Mouse (Mus musculus): ENCODE measurements around the gene Mpv17l. TPM values are rescaled to one million over a fixed set of nuclear protein-coding genes. Genes with fewer than 3 reads are reported as not detected.
"Not testable (repeated sequence)": the region's sequence is repeated elsewhere in the genome, so short reads cannot be mapped to it uniquely, and the experiment has no call there.

Gene Mpv17l
- polyA plus RNA-seq, 1 experiment from 2014 or later, result 33.1 TPM

GRCm38 (mm10) chr16:13940847-13941395 is 38.0 kb downstream of the Mpv17l start:
- Histone ChIP-seq H3K27ac (replicated peaks) (peak overlapping the region; percentile 74), H3K4me2 (peak overlapping the region; percentile 85), H3K27me3 (no peaks in the 10 kb centered on the region), H3K36me3 (no peaks in the 10 kb centered on the region), H3K4me1 (replicated peaks) (peaks cover 18% of the 10 kb centered on the region), H3K9me3 (no peaks in the 10 kb centered on the region), H3K9ac (peak overlapping the region; percentile 62), H3K4me3 (peak overlapping the region; percentile 76)
- peak; percentile 92 for ATAC-seq (ENCODE audit: low FRiP score, low read depth)
- WGBS, result 3% methylated on average over 34 of the region's 34 CpGs

- Histone ChIP-seq H3K9ac (no peak overlapping the region), H3K4me1 (replicated peaks) (peaks cover 18% of the 10 kb centered on the region), H3K27ac (replicated peaks) (no peak overlapping the region), H3K27me3 (no peaks in the 10 kb centered on the region), H3K9me3 (no peaks in the 10 kb centered on the region), H3K36me3 (0 out of 2 replicates have a peak, but pooled peaks cover 4% of the 10 kb centered on the region), H3K4me2 (no peak overlapping the region), H3K4me3 (no peak overlapping the region)
- 67% methylated on average over 4 of the region's 4 CpGs for WGBS
- ATAC-seq (ENCODE audit: low FRiP score, low read depth), result no peak
Observed at GRCm38 (mm10) chr16:13944178-13944577, 41.2 kb downstream of the Mpv17l start.

- Histone ChIP-seq H3K9ac (no peak overlapping the region), H3K9me3 (no peaks in the 10 kb centered on the region), H3K27me3 (no peaks in the 10 kb centered on the region), H3K4me1 (replicated peaks) (peaks cover 18% of the 10 kb centered on the region), H3K27ac (replicated peaks) (no peak overlapping the region), H3K4me3 (no peak overlapping the region), H3K4me2 (no peak overlapping the region), H3K36me3 (0 out of 2 replicates have a peak, but pooled peaks cover 4% of the 10 kb centered on the region)
- no peak for ATAC-seq (ENCODE audit: low FRiP score, low read depth)
- 83% methylated on average over 5 of the region's 5 CpGs for WGBS
Observed at GRCm38 (mm10) chr16:13944752-13945151, 41.8 kb downstream of the Mpv17l start.

GRCm38 (mm10) chr16:13945153-13945552 is 42.2 kb downstream of the Mpv17l start:
- Histone ChIP-seq H3K4me3 (no peak overlapping the region), H3K36me3 (0 out of 2 replicates have a peak, but pooled peaks cover 4% of the 10 kb centered on the region), H3K27ac (replicated peaks) (no peak overlapping the region), H3K9ac (no peak overlapping the region), H3K4me1 (replicated peaks) (peaks cover 16% of the 10 kb centered on the region), H3K27me3 (no peaks in the 10 kb centered on the region), H3K9me3 (no peaks in the 10 kb centered on the region), H3K4me2 (no peak overlapping the region)
- 77% methylated on average over 4 of the region's 4 CpGs for WGBS
- ATAC-seq (ENCODE audit: low FRiP score, low read depth), result no peak

- H3K27ac ChIP-seq (replicated peaks), result no peak overlapping the region
- no peak overlapping the region for H3K4me3 ChIP-seq
- ATAC-seq (ENCODE audit: low FRiP score, low read depth), result no peak
- WGBS, result 97% methylated on average over 1 of the region's 1 CpGs
- H3K27me3 ChIP-seq, result no peaks in the 10 kb centered on the region
- no peaks in the 10 kb centered on the region for H3K9me3 ChIP-seq
- no peak overlapping the region for H3K9ac ChIP-seq
- H3K36me3 ChIP-seq, result 0 out of 2 replicates have a peak, but pooled peaks cover 4% of the 10 kb centered on the region
- peaks cover 8% of the 10 kb centered on the region for H3K4me1 ChIP-seq (replicated peaks)
- H3K4me2 ChIP-seq, result no peak overlapping the region
Observed at GRCm38 (mm10) chr16:13946306-13946705, 43.3 kb downstream of the Mpv17l start.

GRCm38 (mm10) chr16:13951245-13951644 is 48.3 kb downstream of the Mpv17l start:
- WGBS, result 71% methylated on average over 3 of the region's 3 CpGs
- H3K27ac ChIP-seq (replicated peaks), result no peak overlapping the region
- H3K9me3 ChIP-seq, result no peaks in the 10 kb centered on the region
- H3K4me2 ChIP-seq, result no peak overlapping the region
- H3K27me3 ChIP-seq, result no peaks in the 10 kb centered on the region
- H3K9ac ChIP-seq, result no peak overlapping the region
- 0 out of 2 replicates have a peak, but pooled peaks cover 4% of the 10 kb centered on the region for H3K36me3 ChIP-seq
- ATAC-seq (ENCODE audit: low FRiP score, low read depth), result no peak
- no peak overlapping the region for H3K4me3 ChIP-seq
- no peaks in the 10 kb centered on the region for H3K4me1 ChIP-seq (replicated peaks)

GRCm38 (mm10) chr16:13962053-13962452 is 59.1 kb downstream of the Mpv17l start:
- H3K9ac ChIP-seq, result no peak overlapping the region
- no peak overlapping the region for H3K27ac ChIP-seq (replicated peaks)
- WGBS, result 27% methylated on average over 1 of the region's 1 CpGs
- no peak overlapping the region for H3K4me2 ChIP-seq
- H3K27me3 ChIP-seq, result no peaks in the 10 kb centered on the region
- no peak for ATAC-seq (ENCODE audit: low FRiP score, low read depth)
- no peaks in the 10 kb centered on the region for H3K4me1 ChIP-seq (replicated peaks)
- H3K4me3 ChIP-seq, result no peak overlapping the region
- no peaks in the 10 kb centered on the region for H3K9me3 ChIP-seq
- no peaks in the 10 kb centered on the region for H3K36me3 ChIP-seq

- no peak overlapping the region for H3K4me3 ChIP-seq
- no peak overlapping the region for H3K27ac ChIP-seq (replicated peaks)
- H3K9me3 ChIP-seq, result no peaks in the 10 kb centered on the region
- no peak for ATAC-seq (ENCODE audit: low FRiP score, low read depth)
- H3K4me2 ChIP-seq, result no peak overlapping the region
- H3K36me3 ChIP-seq, result no peaks in the 10 kb centered on the region
- no peaks in the 10 kb centered on the region for H3K27me3 ChIP-seq
- H3K4me1 ChIP-seq (replicated peaks), result no peaks in the 10 kb centered on the region
- 95% methylated on average over 1 of the region's 1 CpGs for WGBS
- no peak overlapping the region for H3K9ac ChIP-seq
Observed at GRCm38 (mm10) chr16:13969096-13969495, 66.1 kb downstream of the Mpv17l start.

- Histone ChIP-seq H3K4me3 (no peak overlapping the region), H3K9me3 (no peaks in the 10 kb centered on the region), H3K27me3 (no peaks in the 10 kb centered on the region), H3K27ac (replicated peaks) (no peak overlapping the region), H3K36me3 (no peaks in the 10 kb centered on the region), H3K4me1 (replicated peaks) (no peaks in the 10 kb centered on the region), H3K4me2 (no peak overlapping the region), H3K9ac (no peak overlapping the region)
- 94% methylated on average over 8 of the region's 8 CpGs for WGBS
- no peak for ATAC-seq (ENCODE audit: low FRiP score, low read depth)
Observed at GRCm38 (mm10) chr16:13972051-13972450, 69.1 kb downstream of the Mpv17l start.

- H3K4me2 ChIP-seq; H3K36me3 ChIP-seq; H3K9ac ChIP-seq; H3K27me3 ChIP-seq; ATAC-seq (ENCODE audit: low FRiP score, low read depth); H3K4me1 ChIP-seq (replicated peaks); H3K9me3 ChIP-seq; H3K4me3 ChIP-seq; H3K27ac ChIP-seq (replicated peaks): not testable (repeated sequence)
- 74% methylated on average over 4 of the region's 4 CpGs for WGBS
Observed at GRCm38 (mm10) chr16:13976358-13976896, 73.5 kb downstream of the Mpv17l start.

- not testable (repeated sequence) for H3K36me3 ChIP-seq; H3K4me2 ChIP-seq; H3K27ac ChIP-seq (replicated peaks); H3K9me3 ChIP-seq; H3K9ac ChIP-seq; H3K4me1 ChIP-seq (replicated peaks); ATAC-seq (ENCODE audit: low FRiP score, low read depth); H3K4me3 ChIP-seq; H3K27me3 ChIP-seq
- 56% methylated on average over 1 of the region's 1 CpGs for WGBS
Observed at GRCm38 (mm10) chr16:13977026-13977425, 74.1 kb downstream of the Mpv17l start.

GRCm38 (mm10) chr16:13981726-13982125 is 78.8 kb downstream of the Mpv17l start:
- H3K4me3 ChIP-seq; H3K36me3 ChIP-seq; H3K27ac ChIP-seq (replicated peaks); H3K27me3 ChIP-seq; H3K9ac ChIP-seq; ATAC-seq (ENCODE audit: low FRiP score, low read depth); H3K4me1 ChIP-seq (replicated peaks); H3K4me2 ChIP-seq; H3K9me3 ChIP-seq: not testable (repeated sequence)
- WGBS, result 67% methylated on average over 3 of the region's 3 CpGs

- H3K27ac ChIP-seq (replicated peaks), result no peak overlapping the region
- H3K4me3 ChIP-seq, result no peak overlapping the region
- no peak overlapping the region for H3K9ac ChIP-seq
- peaks cover 6% of the 10 kb centered on the region for H3K4me1 ChIP-seq (replicated peaks)
- no peak for ATAC-seq (ENCODE audit: low FRiP score, low read depth)
- no peaks in the 10 kb centered on the region for H3K27me3 ChIP-seq
- WGBS, result 80% methylated on average over 5 of the region's 5 CpGs
- no peaks in the 10 kb centered on the region for H3K9me3 ChIP-seq
- no peaks in the 10 kb centered on the region for H3K36me3 ChIP-seq
- H3K4me2 ChIP-seq, result no peak overlapping the region
Observed at GRCm38 (mm10) chr16:13983161-13983560, 80.2 kb downstream of the Mpv17l start.
